Mouse (Mus musculus): ENCODE data around the gene Gm29797.
A peak's percentile ranks its signal among the peaks of the same experiment; 100 is the strongest.

DNA sequence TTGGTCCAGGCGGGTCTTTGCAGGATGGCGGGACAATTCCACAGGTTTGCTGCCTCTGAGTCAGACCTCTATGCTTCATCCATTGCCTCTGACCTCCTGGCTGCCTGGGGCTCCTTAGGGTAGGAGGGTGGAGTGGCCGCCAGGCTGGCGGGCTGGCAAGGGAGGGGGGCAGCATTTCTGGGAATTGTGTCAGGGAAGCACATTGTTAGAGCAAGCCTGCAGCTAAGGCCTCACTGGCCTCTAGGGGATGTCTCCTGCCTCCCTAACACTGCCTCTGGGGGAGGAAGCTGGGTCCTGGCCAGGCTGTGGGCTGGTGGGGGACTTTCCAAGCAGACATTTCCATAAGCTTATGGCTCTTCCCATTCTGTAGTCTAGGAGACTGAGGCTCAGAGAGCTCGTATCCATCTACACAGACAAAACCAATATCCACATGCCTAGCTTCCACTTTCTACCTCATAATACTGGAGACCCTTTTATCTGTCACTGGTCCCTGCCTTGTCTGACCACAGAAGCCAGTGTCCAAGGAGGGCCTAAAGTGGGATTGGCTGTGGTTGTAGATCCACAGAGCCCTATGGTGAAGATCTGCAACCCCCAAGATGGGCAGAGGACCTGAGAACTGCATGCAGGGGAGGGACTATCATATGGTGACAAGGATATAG, 20.4 kb downstream of the Gm29797 start:
- TF ChIP-seq CTCF (IDR thresholded peaks at IDR 0.05): peak; percentile 66
- peak; percentile 60 for TF ChIP-seq EP300 (IDR thresholded peaks at IDR 0.05)

Data from lung, postnatal 0 days (tissue).